Mouse (Mus musculus) gastrocnemius, adult 2 months (tissue): Measurements from ENCODE around the gene Prrg3. TPM values are rescaled to one million over a fixed set of nuclear protein-coding genes. Genes with fewer than 3 reads are reported as not detected.

Experiments used
- DNase-seq: peaks from one replicate; pipeline ENCODE4 v3.0.0; 2022
- H3K27ac ChIP-seq: fragments of 200-600 bp; 2 replicates; pipeline ENCODE4 v1.8.1; 2022; ENCODE audit warnings: mild to moderate bottlenecking
- H3K4me3 ChIP-seq: fragments of 200-600 bp; 2 replicates; pipeline ENCODE4 v1.8.1; 2022; ENCODE audit warnings: mild to moderate bottlenecking, moderate library complexity
- CTCF ChIP-seq: fragments of 200-600 bp; IDR thresholded peaks from 2 replicates; pipeline ENCODE4 v1.8.1; 2022; ENCODE audit warnings: antibody characterized with exemption, mild to moderate bottlenecking, moderate library complexity
- intact Hi-C: fragments of 180-260 bp; cut with DNase I; formaldehyde crosslinking; loops from one replicate; pipeline ENCODE4 v1.15.1; 2025
- total RNA-seq, 2 experiments: library from RNA; stranded (reverse); gene quantifications; 2 replicates each; pipeline ENCODE4 v1.2.3; 2021

Prrg3 gene
- total RNA-seq, 2 experiments from 2014 or later = 2.4 to 3.2 TPM

GRCm38 (mm10) chrX:71983775-71984174 lies 21.4 kb downstream of the Prrg3 start:
- TF ChIP-seq CTCF = peak; percentile 41
- no peak overlapping the region for H3K27ac ChIP-seq
- no peak for DNase-seq
- intact Hi-C loops = no loop called here
- no peak overlapping the region for H3K4me3 ChIP-seq

GRCm38 (mm10) chrX:71991549-71991948 lies 29.1 kb downstream of the Prrg3 start, which contains the start of gene Cnga2:
Gene Cnga2, plus strand, starts transcription at chrX:71991849.
- intact Hi-C loops = no loop called here
- no peak for TF ChIP-seq CTCF
- DNase-seq = no peak
- no peak within 1 kb of the TSS for H3K27ac ChIP-seq
- H3K4me3 ChIP-seq = no peak within 1 kb of the TSS

GRCm38 (mm10) chrX:71995972-71996371 lies 33.5 kb downstream of the Prrg3 start:
- DNase-seq = no peak
- no peak overlapping the region for H3K27ac ChIP-seq
- H3K4me3 ChIP-seq = no peak overlapping the region
- TF ChIP-seq CTCF = no peak
- intact Hi-C loops = no loop called here

- Histone ChIP-seq H3K4me3 (no peak overlapping the region), H3K27ac (no peak overlapping the region)
- no peak for TF ChIP-seq CTCF
- no peak for DNase-seq
- intact Hi-C loops = loop anchor here (10.0 kb wide), 1 partner anchor 805 kb away; no protein-coding TSS in a partner anchor
Observed at GRCm38 (mm10) chrX:72009930-72010329, 47.5 kb downstream of the Prrg3 start.

GRCm38 (mm10) chrX:72012236-72012635 lies 49.8 kb downstream of the Prrg3 start:
- Histone ChIP-seq H3K4me3 (peak overlapping the region; percentile 8; the same call in 1 of the 2 replicates), H3K27ac (peak overlapping the region; percentile 41)
- intact Hi-C loops = loop anchor here (10.0 kb wide), 1 partner anchor 803 kb away; no protein-coding TSS in a partner anchor
- peak; percentile 32 for DNase-seq
- TF ChIP-seq CTCF = no peak

- Histone ChIP-seq H3K27ac (peak overlapping the region; percentile 41), H3K4me3 (no peak overlapping the region; the same call in 1 of the 2 replicates)
- DNase-seq = peak; percentile 37
- peak; percentile 59 for TF ChIP-seq CTCF
- intact Hi-C loops = loop anchor here (10.0 kb wide), 1 partner anchor 802 kb away; no protein-coding TSS in a partner anchor
Observed at GRCm38 (mm10) chrX:72012804-72013203, 50.4 kb downstream of the Prrg3 start.

GRCm38 (mm10) chrX:72022241-72022640 lies 59.8 kb downstream of the Prrg3 start:
- intact Hi-C loops = no loop called here
- no peak for TF ChIP-seq CTCF
- H3K27ac ChIP-seq = no peak overlapping the region
- no peak for DNase-seq
- no peak overlapping the region for H3K4me3 ChIP-seq

Other genes starting within 250 kb of the Prrg3 start
- gene Vma21, start 146.7 kb upstream of the Prrg3 start, total RNA-seq = 10 to 100 TPM; 19.5 to 20.6 TPM
- under 1 TPM in 1 of 2 experiments, not detected in 1; 0.14 TPM for gene Gm1141, start 41.6 kb upstream of the Prrg3 start, total RNA-seq
- not detected for gene Fate1, start 10.4 kb downstream of the Prrg3 start, total RNA-seq
- not detected for gene Cnga2, start 29.2 kb downstream of the Prrg3 start, total RNA-seq